Mouse (Mus musculus) olfactory bulb, adult 2 months (tissue): Measurements from ENCODE around the gene Chn2. TPM values are rescaled to one million over a fixed set of nuclear protein-coding genes. Genes with fewer than 3 reads are reported as not detected.
A peak's percentile ranks its signal among the peaks of the same experiment; 100 is the strongest.
"Not testable (repeated sequence)": the region's sequence is repeated elsewhere in the genome, so short reads cannot be mapped to it uniquely, and the experiment has no call there.

Experiments
- H3K27ac ChIP-seq: fragments of 200-500 bp; 2 replicates; pipeline ENCODE4 v1.5.1; 2012; ENCODE audit warnings: low read depth, low read length; ENCODE audit not compliant: insufficient read depth
- H3K4me1 ChIP-seq: fragments of 200-500 bp; 2 replicates; pipeline ENCODE4 v1.6.1; 2012; ENCODE audit warnings: low read length; ENCODE audit not compliant: control insufficient read depth, insufficient read depth
- H3K4me3 ChIP-seq: fragments of 200-500 bp; 2 replicates; pipeline ENCODE4 v1.5.1; 2012; ENCODE audit warnings: mild to moderate bottlenecking, low read depth, low read length, moderate library complexity; ENCODE audit not compliant: insufficient read depth
- CTCF ChIP-seq: fragments of 200-500 bp; IDR thresholded peaks from 2 replicates; pipeline ENCODE4 v1.5.1; 2012; ENCODE audit warnings: low read depth, mild to moderate bottlenecking, low read length, moderate library complexity; ENCODE audit not compliant: insufficient read depth
- POLR2A ChIP-seq: fragments of 200-500 bp; IDR thresholded peaks from 2 replicates; pipeline ENCODE4 v1.6.1; 2012; ENCODE audit warnings: mild to moderate bottlenecking, low read depth, low read length, moderate library complexity; ENCODE audit not compliant: insufficient read depth
- WGBS: fragments of 180-500 bp; shearing (Covaris S2); methylation state at CpG from one replicate; pipeline ENCODE4 v1.1.7; 2018; 5-methylcytosine and 5-hydroxymethylcytosine counted together
- polyA plus RNA-seq: library from polyadenylated mRNA; stranded (reverse); fragments of >200 nt; gene quantifications from 2 replicates; pipeline ENCODE4 v1.2.4, GENCODE M21; 2012; ENCODE audit warnings: low replicate concordance; ENCODE audit not compliant: missing spikeins, insufficient read depth, insufficient read length

The Chn2 gene
- polyA plus RNA-seq, 1 experiment = not detected

DNA sequence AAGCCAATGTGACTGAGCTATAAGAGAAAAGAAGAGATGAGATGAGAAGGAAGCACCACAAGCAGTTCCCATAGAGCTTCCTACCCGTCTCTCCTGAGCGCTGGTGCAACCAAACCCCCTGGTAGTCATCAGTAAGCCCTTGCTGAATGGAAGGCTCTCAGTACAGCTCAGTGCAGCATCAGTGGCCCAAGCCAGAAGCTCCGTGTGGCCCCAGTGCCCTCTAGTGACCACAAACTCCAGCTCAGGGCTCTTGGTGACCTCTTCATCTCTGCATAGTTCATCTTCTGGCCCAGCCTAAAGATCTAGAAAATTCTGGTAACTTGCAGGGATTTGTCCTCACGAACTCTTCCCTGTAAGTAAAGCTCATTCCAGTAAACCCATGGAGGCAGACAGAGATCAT is 125.4 kb downstream of the Chn2 start:
- no peak overlapping the region for H3K4me3 ChIP-seq
- H3K4me1 ChIP-seq = peaks cover 17% of the 10 kb centered on the region
- TF ChIP-seq POLR2A = no peak
- peak; percentile 36; the same call in 1 of the 2 replicates for TF ChIP-seq CTCF
- H3K27ac ChIP-seq = no peak overlapping the region
- 66% methylated on average over 4 of the region's 4 CpGs for WGBS

- WGBS = 77% methylated on average over 7 of the region's 7 CpGs
- TF ChIP-seq POLR2A = no peak
- TF ChIP-seq CTCF = no peak
- Histone ChIP-seq H3K4me1 (peaks cover 17% of the 10 kb centered on the region), H3K27ac (no peak overlapping the region), H3K4me3 (no peak overlapping the region)
Measured at GRCm38 (mm10) chr6:54165246-54165645, 125.9 kb downstream of the Chn2 start.

GRCm38 (mm10) chr6:54165863-54166262 is 126.5 kb downstream of the Chn2 start:
- Histone ChIP-seq H3K4me3 (no peak overlapping the region), H3K27ac (no peak overlapping the region), H3K4me1 (peaks cover 17% of the 10 kb centered on the region)
- 92% methylated on average over 4 of the region's 4 CpGs for WGBS
- no peak for TF ChIP-seq CTCF
- no peak for TF ChIP-seq POLR2A

DNA sequence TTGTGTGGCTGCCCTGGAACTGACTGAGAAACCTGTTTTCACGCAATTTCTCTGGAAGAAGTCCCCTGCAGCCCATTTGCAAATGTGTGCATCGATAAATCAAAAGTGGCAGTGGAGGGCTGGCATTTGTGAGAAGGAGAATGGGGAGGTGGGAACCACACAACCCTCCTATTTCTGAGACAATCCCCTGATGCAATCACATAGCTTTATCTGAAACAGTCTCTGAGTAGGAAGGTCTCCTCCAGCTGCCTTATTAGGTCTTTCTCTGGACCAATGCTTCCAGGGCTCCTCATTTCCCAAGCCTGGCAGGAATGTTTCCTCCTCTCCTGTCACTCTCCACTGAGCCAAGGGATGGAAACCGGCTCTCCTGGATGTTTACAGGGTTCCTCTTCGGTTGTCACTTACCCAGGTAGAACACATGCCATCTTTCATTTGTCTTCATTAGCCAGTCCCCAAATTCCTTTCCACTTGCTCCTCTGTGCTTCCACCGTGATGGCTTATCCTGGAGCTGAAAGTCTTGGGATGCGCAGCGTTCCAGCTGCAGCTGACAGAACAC is 127.7 kb downstream of the Chn2 start:
- TF ChIP-seq CTCF (no peak), POLR2A (no peak)
- Histone ChIP-seq H3K4me1 (peaks cover 21% of the 10 kb centered on the region), H3K4me3 (no peak overlapping the region), H3K27ac (no peak overlapping the region)
- WGBS = 80% methylated on average over 7 of the region's 7 CpGs

GRCm38 (mm10) chr6:54170286-54170894 is 131.0 kb downstream of the Chn2 start:
- H3K4me1 ChIP-seq = peaks cover 13% of the 10 kb centered on the region; the same call in 1 of the 2 replicates
- H3K4me3 ChIP-seq = no peak overlapping the region
- TF ChIP-seq CTCF (no peak), POLR2A (no peak)
- WGBS = 67% methylated on average over 11 of the region's 11 CpGs
- H3K27ac ChIP-seq = no peak overlapping the region

DNA sequence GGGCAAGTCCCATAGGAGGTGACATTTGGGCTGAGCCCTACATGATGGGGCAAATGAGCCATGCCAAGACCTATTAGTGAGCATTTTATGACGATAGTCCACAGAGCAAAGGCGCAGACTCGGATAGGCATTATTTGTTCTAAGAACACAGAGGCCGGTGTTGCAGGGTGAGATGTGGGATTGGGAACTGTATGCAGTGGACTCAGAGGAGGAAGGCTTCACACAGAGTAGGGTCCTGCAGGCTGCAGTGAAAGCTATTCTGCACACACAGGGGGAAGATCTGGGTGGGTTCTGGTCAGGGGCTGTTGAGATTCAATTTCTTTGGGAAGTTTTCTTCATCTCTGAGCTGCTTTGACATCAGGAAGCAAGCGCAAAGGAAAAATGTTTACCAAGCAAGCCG is 132.0 kb downstream of the Chn2 start:
- Histone ChIP-seq H3K27ac (no peak overlapping the region), H3K4me3 (no peak overlapping the region), H3K4me1 (peaks cover 11% of the 10 kb centered on the region; the same call in 1 of the 2 replicates)
- no peak for TF ChIP-seq POLR2A
- TF ChIP-seq CTCF = no peak
- WGBS = 86% methylated on average over 6 of the region's 6 CpGs

DNA sequence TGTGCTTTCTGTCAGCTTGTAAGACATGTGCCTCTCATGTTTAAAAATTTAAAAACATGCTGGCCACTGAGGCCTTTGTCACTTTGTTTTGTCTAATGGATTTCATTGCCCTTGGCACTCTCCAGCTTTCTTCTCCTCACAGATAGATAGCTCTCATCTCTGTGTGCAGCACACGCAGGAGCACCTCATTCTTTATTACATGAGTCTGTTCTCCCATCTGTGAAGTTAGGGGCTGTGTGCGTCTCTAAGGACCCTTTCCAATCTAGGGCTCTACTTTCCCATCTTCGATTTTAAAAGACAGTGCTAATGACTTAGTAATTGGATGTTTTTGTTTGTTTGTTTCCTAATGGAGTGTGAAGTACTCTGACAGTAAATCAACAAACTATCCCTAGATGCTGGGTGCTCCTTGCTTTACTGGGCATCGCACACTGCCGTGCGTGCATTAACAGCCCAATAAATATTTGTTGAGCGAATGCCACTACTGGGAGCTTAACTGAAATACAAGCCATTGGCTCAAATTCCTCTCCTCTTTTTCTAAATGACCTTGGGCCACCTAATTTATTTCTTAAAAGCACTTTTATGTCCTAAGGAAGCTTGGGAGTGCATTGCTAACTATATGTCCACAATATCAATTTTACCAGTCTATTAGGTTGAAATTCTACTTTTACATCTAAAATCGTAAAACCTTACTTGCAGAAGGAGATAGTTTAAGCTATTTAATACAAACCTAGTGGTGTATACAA is 136.3 kb downstream of the Chn2 start:
- H3K27ac ChIP-seq = no peak overlapping the region
- TF ChIP-seq CTCF (no peak), POLR2A (no peak)
- H3K4me3 ChIP-seq = no peak overlapping the region
- WGBS = 88% methylated on average over 8 of the region's 8 CpGs
- H3K4me1 ChIP-seq = peaks cover 4% of the 10 kb centered on the region; the same call in 1 of the 2 replicates

DNA sequence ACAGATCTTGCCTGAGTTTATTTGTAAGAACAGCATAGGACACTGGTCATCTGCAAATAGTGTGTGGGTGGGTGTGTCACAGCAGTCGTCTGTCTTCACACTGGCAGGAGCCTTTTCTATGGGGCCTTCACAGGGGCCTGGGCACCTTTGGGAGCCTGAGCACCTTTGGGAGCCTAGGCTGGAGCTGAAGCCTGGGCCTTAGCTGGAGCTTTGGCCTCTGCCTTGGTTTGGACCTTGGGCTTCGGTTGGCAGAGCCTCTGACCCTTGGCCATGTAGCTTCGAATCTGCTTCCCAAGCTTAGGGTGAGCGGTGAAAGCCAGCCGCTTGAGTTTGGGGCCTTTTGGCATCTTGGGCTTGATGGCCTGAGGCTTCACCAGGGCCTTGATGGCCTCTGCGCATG is 137.7 kb downstream of the Chn2 start:
- 93% methylated on average over 6 of the region's 6 CpGs for WGBS
- not testable (repeated sequence) for H3K27ac ChIP-seq, H3K4me1 ChIP-seq, H3K4me3 ChIP-seq
